22 mouse cellular contexts compared by ENCODE assay signal in genomic region chr5:19621678-19622077, GRCm38 (mm10).
"Had no signal": no experiment of that assay in that cellular context is flagged by ENCODE, and none has a peak within 500 bp of the region (broad histone marks: within the 10 kb centered on the region; RNA-seq: fewer than 3 reads in every experiment).

No protein-coding gene starts in this region.

- H3K27ac ChIP-seq: limb, embryonic 12.5 days; limb, embryonic 15.5 days; liver, embryonic 14.5 days; macrophage; neural tube, embryonic 13.5 days; stomach, postnatal 0 days had no signal

- ATAC-seq: liver, postnatal 0 days; lung, postnatal 0 days; midbrain, embryonic 16.5 days had no signal

- H3K9ac ChIP-seq: limb, embryonic 12.5 days; limb, embryonic 15.5 days; liver, embryonic 14.5 days; liver, postnatal 0 days; lung, embryonic 14.5 days; neural tube, embryonic 13.5 days had no signal

- H3K4me2 ChIP-seq: limb, embryonic 12.5 days; limb, embryonic 15.5 days; liver, embryonic 11.5 days; lung, embryonic 14.5 days; neural tube, embryonic 13.5 days had no signal

- H3K36me3 ChIP-seq: limb, embryonic 12.5 days; limb, embryonic 15.5 days; neural tube, embryonic 13.5 days had no signal

- H3K4me1 ChIP-seq: limb, embryonic 12.5 days; limb, embryonic 15.5 days; neural tube, embryonic 13.5 days had no signal

- DNase-seq: kidney, adult 9 months; kidney, postnatal 14 days; kidney, postnatal 4 days; left cerebral cortex, postnatal 4 days; liver, postnatal 0 days; lung, embryonic 14.5 days; right cerebral cortex, adult 18-20 months; right cerebral cortex, postnatal 14 days; right cerebral cortex, postnatal 4 days; thymus, adult 2 months; thymus, postnatal 14 days; thymus, postnatal 4 days had no signal

- H3K4me3 ChIP-seq: limb, embryonic 12.5 days; limb, embryonic 15.5 days; myocyte; neural tube, embryonic 13.5 days had no signal

- H3K27me3 ChIP-seq: limb, embryonic 12.5 days; limb, embryonic 15.5 days; neural tube, embryonic 13.5 days had no signal

- H3K9me3 ChIP-seq: limb, embryonic 12.5 days; limb, embryonic 15.5 days; neural tube, embryonic 13.5 days had no signal
